Mouse (Mus musculus) neural tube, embryonic 11.5 days (tissue): ENCODE results near the gene Zmym2. TPM values are rescaled to one million over a fixed set of nuclear protein-coding genes. Genes with fewer than 3 reads are reported as not detected.

Experiments used
- ATAC-seq: fragments of 200-750 bp; cut with Nextera tagmentation; 2 replicates; pipeline ENCODE4 v1.8.0; 2017; ENCODE audit warnings: moderate number of reproducible peaks, mild to moderate bottlenecking, moderate TSS enrichment, moderate library complexity; ENCODE audit not compliant: insufficient read depth, low FRiP score, low TSS enrichment
- DNase-seq: peaks from one replicate; pipeline ENCODE4 v3.0.0-alpha.2; 2015; ENCODE audit warnings: low spot score
- H3K27ac ChIP-seq: fragments of 300-500 bp; sonication (generic); 2 replicates; pipeline ENCODE4 v1.5.1; 2014; ENCODE audit warnings: low read depth, mild to moderate bottlenecking, low read length
- H3K27me3 ChIP-seq: fragments of 300-500 bp; sonication (generic); 2 replicates; pipeline ENCODE4 v1.6.1; 2014; ENCODE audit warnings: mild to moderate bottlenecking, low read length, mixed read lengths; ENCODE audit not compliant: control insufficient read depth, insufficient read depth
- H3K36me3 ChIP-seq: fragments of 300-500 bp; sonication (generic); 2 replicates; pipeline ENCODE4 v1.6.1; 2014; ENCODE audit warnings: mild to moderate bottlenecking, low read length, moderate library complexity, mixed read lengths; ENCODE audit not compliant: control insufficient read depth, insufficient read depth
- H3K4me1 ChIP-seq: fragments of 300-500 bp; sonication (generic); 2 replicates; pipeline ENCODE4 v1.6.1; 2014; ENCODE audit warnings: low read length, mixed read lengths; ENCODE audit not compliant: control insufficient read depth, insufficient read depth
- H3K4me2 ChIP-seq: fragments of 300-500 bp; sonication (generic); 2 replicates; pipeline ENCODE4 v1.6.1; 2014; ENCODE audit warnings: low read depth, mild to moderate bottlenecking, moderate library complexity
- H3K4me3 ChIP-seq: fragments of 300-500 bp; sonication (generic); 2 replicates; pipeline ENCODE4 v1.5.1; 2014; ENCODE audit warnings: low read depth, low read length
- H3K9ac ChIP-seq: fragments of 300-500 bp; sonication (generic); 2 replicates; pipeline ENCODE4 v1.6.1; 2014; ENCODE audit warnings: mild to moderate bottlenecking, low read length
- H3K9me3 ChIP-seq: fragments of 300-500 bp; sonication (generic); 2 replicates; pipeline ENCODE4 v1.6.1; 2016; ENCODE audit warnings: low read length; ENCODE audit not compliant: control insufficient read depth
- WGBS: fragments of 180-500 bp; shearing (Covaris S2); extraction: QIAGEN DNeasy Blood & Tissue Kit; methylation state at CpG from one replicate; pipeline ENCODE4 v1.1.7; 2014; 5-methylcytosine and 5-hydroxymethylcytosine counted together
- polyA plus RNA-seq: library from polyadenylated mRNA; unstranded; fragments of >200 nt; fragmentation: Nextera tagmentation; extraction: Ambion mirVana; gene quantifications from 2 replicates; pipeline ENCODE4 v1.2.1, GENCODE M21; 2014

Zmym2 gene
- polyA plus RNA-seq, 1 experiment from 2014 or later: 56.7 TPM

- Histone ChIP-seq H3K9ac (no peak overlapping the region), H3K27me3 (no peaks in the 10 kb centered on the region), H3K4me2 (no peak overlapping the region), H3K4me1 (no peaks in the 10 kb centered on the region), H3K4me3 (no peak overlapping the region), H3K27ac (no peak overlapping the region), H3K9me3 (no peaks in the 10 kb centered on the region), H3K36me3 (peaks cover 7% of the 10 kb centered on the region)
- DNase-seq (no peak), ATAC-seq (no peak)
Observed at GRCm38 (mm10) chr14:56954393-56954792, 67.9 kb downstream of the Zmym2 start.

- H3K9ac ChIP-seq: no peak overlapping the region
- no peaks in the 10 kb centered on the region for H3K4me1 ChIP-seq
- H3K9me3 ChIP-seq: no peaks in the 10 kb centered on the region
- 71% methylated on average over 2 of the region's 2 CpGs for whole genome bisulfite sequencing
- H3K27ac ChIP-seq: no peak overlapping the region
- no peak for DNase-seq
- H3K4me2 ChIP-seq: no peak overlapping the region
- no peaks in the 10 kb centered on the region for H3K36me3 ChIP-seq
- no peaks in the 10 kb centered on the region for H3K27me3 ChIP-seq
- no peak for ATAC-seq
- H3K4me3 ChIP-seq: no peak overlapping the region
Observed at GRCm38 (mm10) chr14:56963969-56964734, 77.7 kb downstream of the Zmym2 start.

- WGBS: 76% methylated on average over 8 of the region's 8 CpGs
- H3K9me3 ChIP-seq: no peaks in the 10 kb centered on the region
- no peaks in the 10 kb centered on the region for H3K27me3 ChIP-seq
- H3K27ac ChIP-seq: no peak overlapping the region
- no peak for DNase-seq
- no peak for ATAC-seq
- H3K4me1 ChIP-seq: no peaks in the 10 kb centered on the region
- no peak overlapping the region for H3K4me3 ChIP-seq
- no peaks in the 10 kb centered on the region for H3K36me3 ChIP-seq
- no peak overlapping the region for H3K4me2 ChIP-seq
- no peak overlapping the region for H3K9ac ChIP-seq
Observed at GRCm38 (mm10) chr14:56969653-56970052, 83.2 kb downstream of the Zmym2 start.

GRCm38 (mm10) chr14:56970160-56970559 lies 83.7 kb downstream of the Zmym2 start:
- Histone ChIP-seq H3K36me3 (no peaks in the 10 kb centered on the region), H3K4me3 (no peak overlapping the region), H3K27me3 (no peaks in the 10 kb centered on the region), H3K9me3 (no peaks in the 10 kb centered on the region), H3K27ac (no peak overlapping the region), H3K4me2 (no peak overlapping the region), H3K9ac (no peak overlapping the region), H3K4me1 (no peaks in the 10 kb centered on the region)
- DNase-seq: no peak
- 80% methylated on average over 11 of the region's 11 CpGs for WGBS
- ATAC-seq: no peak

GRCm38 (mm10) chr14:56978045-56978655 lies 91.7 kb downstream of the Zmym2 start:
- no peak overlapping the region for H3K4me2 ChIP-seq
- H3K27me3 ChIP-seq: no peaks in the 10 kb centered on the region
- H3K9me3 ChIP-seq: no peaks in the 10 kb centered on the region
- H3K27ac ChIP-seq: no peak overlapping the region
- ATAC-seq: no peak
- 60% methylated on average over 8 of the region's 8 CpGs for WGBS
- no peak for DNase-seq
- H3K4me3 ChIP-seq: no peak overlapping the region
- no peaks in the 10 kb centered on the region for H3K4me1 ChIP-seq
- no peaks in the 10 kb centered on the region for H3K36me3 ChIP-seq
- H3K9ac ChIP-seq: no peak overlapping the region

- Histone ChIP-seq H3K27me3 (no peaks in the 10 kb centered on the region), H3K9me3 (no peaks in the 10 kb centered on the region), H3K36me3 (no peaks in the 10 kb centered on the region), H3K4me3 (no peak overlapping the region), H3K4me2 (no peak overlapping the region), H3K9ac (no peak overlapping the region), H3K27ac (no peak overlapping the region), H3K4me1 (no peaks in the 10 kb centered on the region)
- ATAC-seq (no peak), DNase-seq (no peak)
- WGBS: 65% methylated on average over 4 of the region's 4 CpGs
Observed at GRCm38 (mm10) chr14:56988621-56989020, 102.2 kb downstream of the Zmym2 start.

Other genes starting within 250 kb of the Zmym2 start
- 38.7 and 45.5 TPM in 2 replicates for gene Mphosph8, start 218.4 kb upstream of the Zmym2 start, polyA plus RNA-seq
- 51.4 and 51.5 TPM in 2 replicates for gene Pspc1, start 108.3 kb upstream of the Zmym2 start, polyA plus RNA-seq
- 17.8 and 22.2 TPM in 2 replicates for gene Zmym5, start 74.9 kb upstream of the Zmym2 start, polyA plus RNA-seq
- 0.13 and 0.51 TPM in 2 replicates for gene Gja3, start 171.4 kb downstream of the Zmym2 start, polyA plus RNA-seq
- gene Gjb2, start 218.0 kb downstream of the Zmym2 start, polyA plus RNA-seq: 47.4 and 50.0 TPM in 2 replicates
- not detected in 2 replicates for gene Gm4491, start 229.2 kb downstream of the Zmym2 start, polyA plus RNA-seq
- 6.5 and 8.7 TPM in 2 replicates for gene Gjb6, start 247.0 kb downstream of the Zmym2 start, polyA plus RNA-seq